Mouse (Mus musculus): ENCODE results near the gene Gm20388.
"Not testable (repeated sequence)": the region's sequence is repeated elsewhere in the genome, so short reads cannot be mapped to it uniquely, and the experiment has no call there.

Gene Gm20388

GRCm38 (mm10) chr8:122319708-122320075 lies 2409.1 kb downstream of the Gm20388 start:
- DNase-seq (ENCODE audit: low read depth in 2 of 2, low spot score in 2 of 2) = no peak

GRCm38 (mm10) chr8:122320541-122320940 lies 2409.9 kb downstream of the Gm20388 start:
- no peak for DNase-seq (ENCODE audit: low read depth in 2 of 2, low spot score in 2 of 2)

GRCm38 (mm10) chr8:122321455-122321921 lies 2410.8 kb downstream of the Gm20388 start:
- DNase-seq (ENCODE audit: low read depth in 2 of 2, low spot score in 2 of 2) = no peak

GRCm38 (mm10) chr8:122322126-122322525 lies 2411.5 kb downstream of the Gm20388 start:
- DNase-seq (ENCODE audit: low read depth in 2 of 2, low spot score in 2 of 2) = no peak

GRCm38 (mm10) chr8:122322792-122323191 lies 2412.2 kb downstream of the Gm20388 start:
- no peak for DNase-seq (ENCODE audit: low read depth in 2 of 2, low spot score in 2 of 2)

- not testable (repeated sequence) for DNase-seq (ENCODE audit: low read depth in 2 of 2, low spot score in 2 of 2)
Observed at GRCm38 (mm10) chr8:122323951-122324402, 2413.3 kb downstream of the Gm20388 start.

- no peak for DNase-seq (ENCODE audit: low read depth in 2 of 2, low spot score in 2 of 2)
Observed at GRCm38 (mm10) chr8:122325196-122325595, 2414.6 kb downstream of the Gm20388 start.

- DNase-seq (ENCODE audit: low read depth in 2 of 2, low spot score in 2 of 2) = no peak
Observed at GRCm38 (mm10) chr8:122326114-122326542, 2415.5 kb downstream of the Gm20388 start.

- DNase-seq (ENCODE audit: low read depth in 2 of 2, low spot score in 2 of 2) = no peak
Observed at GRCm38 (mm10) chr8:122329072-122329471, 2418.4 kb downstream of the Gm20388 start.

GRCm38 (mm10) chr8:122329553-122330239 lies 2419.1 kb downstream of the Gm20388 start:
- DNase-seq (ENCODE audit: low read depth in 2 of 2, low spot score in 2 of 2) = no peak

- DNase-seq (ENCODE audit: low read depth in 2 of 2, low spot score in 2 of 2) = no peak
Observed at GRCm38 (mm10) chr8:122330446-122331133, 2419.9 kb downstream of the Gm20388 start.

- DNase-seq (ENCODE audit: low read depth in 2 of 2, low spot score in 2 of 2) = no peak
Observed at GRCm38 (mm10) chr8:122331134-122331523, 2420.5 kb downstream of the Gm20388 start.

GRCm38 (mm10) chr8:122332753-122333506 lies 2422.3 kb downstream of the Gm20388 start:
- peak; percentile 75 to 81 for DNase-seq (ENCODE audit: low read depth in 2 of 2, low spot score in 2 of 2)

- DNase-seq (ENCODE audit: low read depth in 2 of 2, low spot score in 2 of 2) = no peak
Observed at GRCm38 (mm10) chr8:122333531-122333930, 2422.9 kb downstream of the Gm20388 start.

- DNase-seq (ENCODE audit: low read depth in 2 of 2, low spot score in 2 of 2) = no peak
Observed at GRCm38 (mm10) chr8:122334791-122335490, 2424.3 kb downstream of the Gm20388 start.

GRCm38 (mm10) chr8:122335638-122336250 lies 2425.1 kb downstream of the Gm20388 start:
- no peak for DNase-seq (ENCODE audit: low read depth in 2 of 2, low spot score in 2 of 2)

GRCm38 (mm10) chr8:122336251-122336910 lies 2425.7 kb downstream of the Gm20388 start:
- DNase-seq (ENCODE audit: low read depth in 2 of 2, low spot score in 2 of 2) = no peak

- no peak for DNase-seq (ENCODE audit: low read depth in 2 of 2, low spot score in 2 of 2)
Observed at GRCm38 (mm10) chr8:122338852-122339251, 2428.2 kb downstream of the Gm20388 start.

GRCm38 (mm10) chr8:122340761-122341160 lies 2430.1 kb downstream of the Gm20388 start:
- DNase-seq (ENCODE audit: low read depth in 2 of 2, low spot score in 2 of 2) = no peak

- no peak for DNase-seq (ENCODE audit: low read depth in 2 of 2, low spot score in 2 of 2)
Observed at GRCm38 (mm10) chr8:122341790-122342189, 2431.1 kb downstream of the Gm20388 start.
